In the genomic region with DNA sequence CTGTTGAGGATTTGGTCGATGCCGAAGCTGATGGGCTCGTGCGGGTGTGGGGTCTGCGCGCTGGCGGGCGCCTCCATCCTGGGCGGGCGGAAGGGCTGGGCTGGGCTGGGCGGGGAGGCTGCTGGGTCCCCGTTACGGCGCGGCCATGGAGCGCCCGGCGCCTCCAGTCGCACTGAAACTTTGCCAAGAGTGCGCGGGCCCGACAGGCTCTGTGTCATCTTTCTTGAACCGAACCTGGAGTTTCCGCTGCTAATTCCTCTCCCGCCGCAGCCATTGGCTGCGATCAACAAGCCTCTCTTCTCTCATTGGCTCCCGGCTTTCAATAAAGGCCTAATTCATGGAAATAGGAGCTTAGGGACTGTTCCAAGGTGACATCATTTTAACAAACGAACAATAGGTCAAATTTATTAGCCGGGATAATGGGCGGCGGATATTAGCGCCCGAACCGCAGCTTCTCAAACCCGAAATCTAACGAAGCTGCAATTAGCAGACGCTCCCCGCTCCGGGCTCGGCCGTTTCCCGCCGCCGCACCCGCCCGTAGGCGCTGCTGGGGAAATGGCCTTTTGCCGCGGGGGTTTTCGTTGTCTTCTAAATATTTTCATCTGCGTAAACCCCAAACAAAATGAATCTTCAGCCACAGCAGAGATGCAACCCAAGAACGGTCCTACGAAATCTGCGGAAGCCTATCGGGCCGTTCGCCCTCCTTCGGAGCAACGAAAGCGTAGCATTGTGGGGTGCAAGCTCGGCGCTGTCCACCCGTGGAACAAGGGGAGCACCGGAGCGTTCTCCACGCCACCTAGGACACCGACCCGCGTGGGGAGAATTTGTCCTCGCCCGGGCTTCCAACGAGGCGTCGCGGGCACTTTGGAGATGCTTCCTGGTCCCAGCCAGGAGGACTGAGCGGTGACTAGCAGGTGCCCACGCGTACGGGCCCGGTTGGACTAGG, we compare ENCODE assay signal across 10 mouse cellular contexts. TPM values are rescaled to one million over a fixed set of nuclear protein-coding genes. Genes with fewer than 3 reads are reported as not detected.
DNase-seq lines count a peak whose midpoint lies in the region; ATAC-seq and TF ChIP-seq lines count a peak whose summit lies in the region.
"Had no signal": no experiment of that assay in that cellular context is flagged by ENCODE, and none has a peak within 500 bp of the region (broad histone marks: within the 10 kb centered on the region; RNA-seq: fewer than 3 reads in every experiment).

A gene (minus strand): TSS at position 207 of the 946 bp plus-strand sequence.

- H3K36me3 ChIP-seq in heart, embryonic 15.5 days = no peaks in the 10 kb centered on the region
- H3K36me3 ChIP-seq in limb, embryonic 12.5 days = no peaks in the 10 kb centered on the region

- no peaks in the 10 kb centered on the region for H3K9me3 ChIP-seq in heart, embryonic 15.5 days (replicated peaks)
- H3K9me3 ChIP-seq in limb, embryonic 12.5 days = no peaks in the 10 kb centered on the region

- H3K9ac ChIP-seq in heart, embryonic 15.5 days = no peak within 1 kb of the TSS
- H3K9ac ChIP-seq in limb, embryonic 12.5 days (replicated peaks) = no peak within 1 kb of the TSS

- peak within 1 kb of the TSS; percentile 44 for H3K4me3 ChIP-seq in gastrocnemius, adult 2 months
- H3K4me3 ChIP-seq in heart, embryonic 15.5 days = peak within 1 kb of the TSS; percentile 35
- peak within 1 kb of the TSS; percentile 36 for H3K4me3 ChIP-seq in limb, embryonic 12.5 days (replicated peaks)

- no peak for DNase-seq in gastrocnemius, adult 2 months
- no peak for DNase-seq in gastrocnemius, adult 8-10 months (ENCODE audit: low spot score in 2 of 2)
- peak; percentile 20 for DNase-seq in urinary bladder, postnatal 25 days (ENCODE audit: low spot score)
- DNase-seq in urinary bladder, postnatal 14 days (ENCODE audit: low spot score) = no peak
- peak; percentile 72 for DNase-seq in retina, embryonic 14.5 days (ENCODE audit: low spot score)
- no peak for DNase-seq in layer of hippocampus, adult 18-20 months (ENCODE audit: low spot score in 2 of 2)

- intact Hi-C loops in gastrocnemius, adult 2 months (cut with DNase I) = no loop called here

- H3K27ac ChIP-seq in gastrocnemius, adult 2 months = no peak within 1 kb of the TSS
- no peak within 1 kb of the TSS for H3K27ac ChIP-seq in heart, embryonic 15.5 days
- no peak within 1 kb of the TSS for H3K27ac ChIP-seq in limb, embryonic 12.5 days
- H3K27ac ChIP-seq: macrophage had no signal

- peaks cover 38% of the 10 kb centered on the region for H3K4me1 ChIP-seq in heart, embryonic 15.5 days (replicated peaks)
- H3K4me1 ChIP-seq in limb, embryonic 12.5 days (replicated peaks) = peaks cover 40% of the 10 kb centered on the region

- no peak for TF ChIP-seq CTCF in gastrocnemius, adult 2 months (IDR thresholded peaks at IDR 0.05)

- ATAC-seq in heart, embryonic 15.5 days (replicated peaks; ENCODE audit: insufficient number of reproducible peaks, insufficient read depth, low FRiP score, low read depth) = no peak
- peak; percentile 11 for ATAC-seq in limb, embryonic 12.5 days (ENCODE audit: insufficient number of reproducible peaks, insufficient read depth, low FRiP score, low TSS enrichment, low read depth)

- peak within 1 kb of the TSS; percentile 48 for H3K4me2 ChIP-seq in heart, embryonic 15.5 days
- H3K4me2 ChIP-seq in limb, embryonic 12.5 days = peak within 1 kb of the TSS; percentile 58

- H3K27me3 ChIP-seq in heart, embryonic 15.5 days = peaks cover 96% of the 10 kb centered on the region
- H3K27me3 ChIP-seq in limb, embryonic 12.5 days = peaks cover 100% of the 10 kb centered on the region

- WGBS in heart, embryonic 15.5 days = 1% methylated on average over 81 of the region's 81 CpGs
- WGBS in limb, embryonic 12.5 days = 1% methylated on average over 81 of the region's 81 CpGs

RNA-seq across cellular contexts. Expression of the gene that starts here (rescaled TPM):
- total RNA-seq in gastrocnemius, adult 2 months (2021) = not detected
- not detected for total RNA-seq in gastrocnemius, adult 8-10 months (2022)
- polyA plus RNA-seq in heart, embryonic 15.5 days (2015; fragmentation: Nextera tagmentation; extraction: Ambion mirVana) = 0.08 and 0.27 TPM in 2 replicates
- 0.39 TPM in 1 of 2 replicates, not detected in the other for polyA plus RNA-seq in limb, embryonic 12.5 days (2016; fragmentation: Nextera tagmentation; extraction: Ambion mirVana)
- total RNA-seq in layer of hippocampus, adult 18-20 months (2021) = not detected
- polyA plus RNA-seq: cortical plate, adult 2 months; macrophage had no signal

Comparison
In these comparisons a context has a peak if more than half of its experiments do, and no peak if none do; other contexts are left out.
1. DNase-seq: peak in urinary bladder, postnatal 25 days (single experiment) and retina, embryonic 14.5 days (single experiment); none in gastrocnemius, adult 2 months (single experiment), gastrocnemius, adult 8-10 months (0 of 2), urinary bladder, postnatal 14 days (single experiment) and layer of hippocampus, adult 18-20 months (0 of 2).
2. Peak in ATAC-seq, H3K4me3 ChIP-seq and H3K4me2 ChIP-seq in limb, embryonic 12.5 days; RNA of the gene not detected or under 1 TPM.
3. Peak in every context shown above with its lines, with median percentiles within 50 percentile points of each other: H3K4me3 ChIP-seq.